Mouse (Mus musculus) heart, embryonic 16.5 days (tissue): ENCODE results near the gene Edar. TPM values are rescaled to one million over a fixed set of nuclear protein-coding genes. Genes with fewer than 3 reads are reported as not detected.
A peak's percentile ranks its signal among the peaks of the same experiment; 100 is the strongest.
"Not testable (repeated sequence)": the region's sequence is repeated elsewhere in the genome, so short reads cannot be mapped to it uniquely, and the experiment has no call there.

Experiments
- ATAC-seq: fragments of 200-750 bp; cut with Nextera tagmentation; replicated peaks from 2 replicates; pipeline ENCODE4 v1.8.0; 2017; ENCODE audit warnings: moderate number of reproducible peaks; ENCODE audit not compliant: insufficient read depth, low FRiP score; ENCODE audit errors: extremely low read depth
- H3K27ac ChIP-seq: fragments of 300-500 bp; sonication (generic); 2 replicates; pipeline ENCODE4 v1.5.1; 2014; ENCODE audit warnings: mild to moderate bottlenecking, low read length, control low read depth, moderate library complexity
- H3K27me3 ChIP-seq: fragments of 300-500 bp; sonication (generic); 2 replicates; pipeline ENCODE4 v1.6.1; 2014; ENCODE audit warnings: low read length, mixed read lengths; ENCODE audit not compliant: control insufficient read depth, insufficient read depth
- H3K36me3 ChIP-seq: fragments of 300-500 bp; sonication (generic); 2 replicates; pipeline ENCODE4 v1.6.1; 2014; ENCODE audit not compliant: control insufficient read depth, insufficient read depth
- H3K4me1 ChIP-seq: fragments of 300-500 bp; sonication (generic); 2 replicates; pipeline ENCODE4 v1.6.1; 2014; ENCODE audit warnings: low read length, mixed read lengths; ENCODE audit not compliant: control insufficient read depth, insufficient read depth
- H3K4me2 ChIP-seq: fragments of 300-500 bp; sonication (generic); 2 replicates; pipeline ENCODE4 v1.6.1; 2014; ENCODE audit warnings: low read depth, mild to moderate bottlenecking, control low read depth, low read length
- H3K4me3 ChIP-seq: fragments of 300-500 bp; sonication (generic); 2 replicates; pipeline ENCODE4 v1.5.1; 2014; ENCODE audit warnings: mild to moderate bottlenecking, control low read depth, low read length
- H3K9ac ChIP-seq: fragments of 300-500 bp; sonication (generic); 2 replicates; pipeline ENCODE4 v1.6.1; 2014; ENCODE audit warnings: low read length, control low read depth
- H3K9me3 ChIP-seq: fragments of 300-500 bp; sonication (generic); replicated peaks from 2 replicates; pipeline ENCODE4 v1.6.1; 2016; ENCODE audit warnings: low read length; ENCODE audit not compliant: control insufficient read depth
- WGBS: fragments of 180-500 bp; shearing (Covaris S2); extraction: QIAGEN DNeasy Blood & Tissue Kit; methylation state at CpG from one replicate; pipeline ENCODE4 v1.1.7; 2014; 5-methylcytosine and 5-hydroxymethylcytosine counted together
- polyA plus RNA-seq: library from polyadenylated mRNA; unstranded; fragments of >200 nt; fragmentation: Nextera tagmentation; extraction: Ambion mirVana; gene quantifications from 2 replicates; pipeline ENCODE4 v1.2.1, GENCODE M21; 2015

Edar gene
- polyA plus RNA-seq: 0.16 and 0.21 TPM in 2 replicates

DNA sequence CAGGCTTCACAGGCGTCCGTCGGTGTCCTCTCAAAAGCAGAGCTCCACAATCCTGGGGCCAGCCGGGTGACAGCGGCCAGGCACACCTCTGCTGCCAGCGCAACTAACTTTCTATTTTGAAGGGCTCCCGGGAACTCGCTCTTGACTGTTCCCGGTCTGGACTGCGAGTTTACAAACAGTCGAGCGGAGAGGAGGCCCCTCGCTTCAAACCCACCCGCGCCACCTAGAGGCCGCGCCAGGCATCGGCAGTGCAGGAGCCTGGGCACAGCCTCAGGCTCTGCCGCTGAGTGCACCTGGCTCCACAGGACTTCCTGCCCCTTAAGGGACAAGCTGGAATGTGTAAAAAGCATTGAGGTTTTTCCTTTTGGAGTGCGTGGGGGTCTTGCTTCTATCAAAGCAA lies at the start of gene Edar:
TSS of gene Edar (minus strand) at position 122 of the 400 bp plus-strand sequence.
- 0 out of 2 replicates have a peak, but pooled peaks cover 6% of the 10 kb centered on the region for H3K27me3 ChIP-seq
- H3K36me3 ChIP-seq: no peaks in the 10 kb centered on the region
- under 1% methylated on average over 20 of the region's 20 CpGs for WGBS
- ATAC-seq: peak; percentile 76
- peak within 1 kb of the TSS; percentile 65 for H3K9ac ChIP-seq
- H3K27ac ChIP-seq: no peak within 1 kb of the TSS
- peak within 1 kb of the TSS; percentile 72 for H3K4me2 ChIP-seq
- H3K4me3 ChIP-seq: peak within 1 kb of the TSS; percentile 52
- H3K4me1 ChIP-seq: peaks cover 5% of the 10 kb centered on the region; the same call in 1 of the 2 replicates
- H3K9me3 ChIP-seq: no peaks in the 10 kb centered on the region

DNA sequence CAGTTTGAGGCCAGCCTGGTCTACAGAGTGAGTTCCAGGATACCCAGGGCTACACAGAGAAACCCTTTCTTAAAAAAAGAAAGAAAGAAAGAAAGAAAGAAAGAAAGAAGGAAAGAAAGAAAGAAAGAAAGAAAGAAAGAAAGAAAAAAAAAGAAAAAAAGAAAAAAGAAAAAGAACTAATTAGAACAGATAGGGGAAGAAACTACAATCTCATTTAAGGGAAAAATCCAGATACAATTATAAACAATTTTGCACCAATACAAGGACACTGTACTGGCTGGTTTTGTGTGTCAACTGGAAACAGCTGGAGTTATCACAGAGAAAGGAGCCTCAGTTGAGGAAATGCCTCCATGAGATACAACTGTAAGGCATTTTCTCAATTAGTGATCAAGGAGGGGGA lies 42.7 kb upstream of the Edar start, which contains the start of gene Gm17542:
TSS of gene Gm17542 (minus strand) at position 101 of the 400 bp plus-strand sequence.
- not testable (repeated sequence) for H3K36me3 ChIP-seq, H3K27me3 ChIP-seq, H3K4me1 ChIP-seq, H3K9me3 ChIP-seq, H3K27ac ChIP-seq, H3K4me3 ChIP-seq, H3K9ac ChIP-seq, ATAC-seq, H3K4me2 ChIP-seq

DNA sequence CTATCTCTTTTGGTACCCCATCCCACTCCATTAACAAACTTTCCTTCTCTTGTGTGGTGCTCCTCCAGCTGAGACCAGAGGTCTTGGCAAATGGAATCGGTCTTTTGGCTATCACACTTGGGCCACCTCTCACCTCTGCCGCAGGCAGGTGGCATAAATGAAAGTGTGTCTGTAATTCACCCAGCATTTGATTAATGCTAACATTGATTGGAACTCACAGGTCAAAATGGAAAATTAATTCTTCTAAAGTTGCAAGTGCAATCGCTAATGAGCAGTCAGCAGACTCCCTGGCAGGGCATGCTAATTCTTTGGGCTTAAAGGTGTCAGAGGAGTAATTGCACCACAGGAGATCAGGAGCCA lies 39.3 kb upstream of the Edar start:
- H3K27ac ChIP-seq: no peak overlapping the region
- no peak for ATAC-seq
- peak overlapping the region; percentile 43 for H3K4me3 ChIP-seq
- peaks cover 2% of the 10 kb centered on the region; the same call in 1 of the 2 replicates for H3K4me1 ChIP-seq
- no peaks in the 10 kb centered on the region for H3K9me3 ChIP-seq
- H3K4me2 ChIP-seq: peak overlapping the region; percentile 64
- no peaks in the 10 kb centered on the region for H3K27me3 ChIP-seq
- 58% methylated on average over 3 of the region's 3 CpGs for WGBS
- H3K9ac ChIP-seq: no peak overlapping the region
- no peaks in the 10 kb centered on the region for H3K36me3 ChIP-seq

DNA sequence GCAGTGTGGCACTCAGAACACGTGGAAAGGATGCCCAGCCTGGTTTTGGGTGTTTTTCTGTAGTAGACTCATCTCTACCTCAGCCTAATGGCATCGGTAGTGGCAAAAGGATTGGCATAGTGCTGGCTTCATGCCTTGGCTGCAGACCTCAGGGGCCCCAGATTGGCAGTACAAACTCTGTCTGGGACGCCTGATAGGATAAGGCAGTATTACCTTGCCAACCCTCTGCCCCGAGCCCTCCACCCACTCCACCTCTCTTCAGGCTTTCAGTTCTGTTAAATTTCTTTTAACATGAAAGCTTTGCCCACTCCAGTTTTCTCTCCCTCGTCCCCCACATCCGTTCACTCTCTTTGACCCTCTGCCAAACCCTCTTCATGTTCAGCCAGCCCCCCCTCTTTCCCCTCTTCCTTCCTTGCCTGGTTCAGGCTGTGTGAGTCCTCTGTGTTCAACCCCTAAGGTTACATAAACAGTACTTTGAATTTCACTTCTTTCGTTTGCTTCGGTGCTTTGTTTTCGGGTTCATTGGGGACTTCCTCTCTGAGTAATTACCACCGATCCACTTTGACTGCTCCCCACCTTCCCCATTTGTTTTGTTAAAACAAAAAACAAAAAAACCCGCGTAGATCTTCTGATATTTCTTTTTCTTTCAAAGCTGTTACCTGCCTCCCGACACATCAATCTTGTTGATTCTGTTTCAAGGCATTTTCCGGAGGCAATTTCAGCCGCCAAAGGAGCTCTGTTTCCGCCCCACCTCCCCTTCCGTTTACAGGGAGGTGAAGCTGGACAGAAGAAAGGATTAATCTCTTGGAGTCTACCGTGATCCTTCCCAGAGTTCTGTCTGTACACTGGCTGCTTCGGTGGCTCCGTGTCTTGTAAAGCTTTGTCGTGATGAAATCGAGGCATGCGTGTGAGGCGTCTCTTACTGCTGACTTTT lies 38.7 kb upstream of the Edar start:
- H3K4me1 ChIP-seq: peaks cover 2% of the 10 kb centered on the region; the same call in 1 of the 2 replicates
- H3K4me3 ChIP-seq: peak overlapping the region; percentile 43
- 22% methylated on average over 24 of the region's 24 CpGs for WGBS
- H3K4me2 ChIP-seq: peak overlapping the region; percentile 64
- no peak overlapping the region for H3K27ac ChIP-seq
- H3K9ac ChIP-seq: peak overlapping the region; percentile 31; the same call in 1 of the 2 replicates
- H3K27me3 ChIP-seq: no peaks in the 10 kb centered on the region
- H3K36me3 ChIP-seq: no peaks in the 10 kb centered on the region
- no peaks in the 10 kb centered on the region for H3K9me3 ChIP-seq
- 0 out of 2 replicates have a peak, but pooled peaks have one; percentile 32 for ATAC-seq

DNA sequence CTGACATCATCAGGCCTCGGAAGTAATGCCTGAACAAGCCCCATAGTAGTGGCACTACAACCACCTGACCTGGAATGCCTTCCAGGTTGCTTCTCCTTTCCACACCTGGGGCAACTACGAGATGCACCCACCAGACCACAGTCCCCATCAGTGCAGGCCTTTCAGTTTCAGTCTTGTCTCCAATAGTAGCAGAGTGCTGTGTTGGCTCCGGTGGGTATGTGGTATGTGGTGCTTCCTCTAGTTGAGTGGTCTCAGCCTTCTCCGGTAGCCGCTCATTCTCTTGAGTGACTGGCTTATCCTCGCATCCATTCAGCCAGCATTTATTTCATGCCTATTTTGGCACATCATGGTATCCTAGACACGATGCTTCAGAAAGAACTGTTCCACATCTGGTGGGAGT lies 37.8 kb upstream of the Edar start:
- H3K27ac ChIP-seq: no peak overlapping the region
- H3K9me3 ChIP-seq: no peaks in the 10 kb centered on the region
- no peak overlapping the region for H3K4me2 ChIP-seq
- no peak overlapping the region for H3K4me3 ChIP-seq
- ATAC-seq: no peak
- H3K4me1 ChIP-seq: peaks cover 2% of the 10 kb centered on the region; the same call in 1 of the 2 replicates
- no peaks in the 10 kb centered on the region for H3K27me3 ChIP-seq
- WGBS: 89% methylated on average over 7 of the region's 7 CpGs
- no peaks in the 10 kb centered on the region for H3K36me3 ChIP-seq
- H3K9ac ChIP-seq: no peak overlapping the region

DNA sequence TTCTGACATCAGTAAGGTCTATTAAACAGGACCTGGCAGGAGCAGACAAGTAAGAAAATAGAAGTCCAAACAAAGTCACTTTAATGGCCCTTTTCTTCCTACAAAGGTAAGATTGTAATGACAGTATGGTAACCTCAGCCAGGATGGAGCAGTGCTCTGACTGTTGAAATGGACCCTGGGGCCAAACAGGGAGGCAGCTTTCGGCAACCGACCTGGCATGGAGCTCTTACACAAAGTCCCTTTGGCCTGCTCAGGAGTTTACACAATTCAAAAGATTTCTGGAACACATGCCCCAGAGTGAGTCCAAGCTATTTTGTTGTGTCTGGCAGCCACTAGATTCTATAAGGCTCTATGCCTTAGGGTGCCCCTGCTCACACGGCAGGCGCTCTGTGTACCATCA lies 33.6 kb upstream of the Edar start:
- Histone ChIP-seq H3K4me3 (no peak overlapping the region), H3K9me3 (0 out of 2 replicates have a peak, but pooled peaks cover 3% of the 10 kb centered on the region), H3K36me3 (no peaks in the 10 kb centered on the region), H3K9ac (no peak overlapping the region), H3K27ac (no peak overlapping the region), H3K4me2 (no peak overlapping the region), H3K27me3 (no peaks in the 10 kb centered on the region), H3K4me1 (no peaks in the 10 kb centered on the region; the same call in 1 of the 2 replicates)
- no peak for ATAC-seq
- WGBS: 90% methylated on average over 4 of the region's 4 CpGs

DNA sequence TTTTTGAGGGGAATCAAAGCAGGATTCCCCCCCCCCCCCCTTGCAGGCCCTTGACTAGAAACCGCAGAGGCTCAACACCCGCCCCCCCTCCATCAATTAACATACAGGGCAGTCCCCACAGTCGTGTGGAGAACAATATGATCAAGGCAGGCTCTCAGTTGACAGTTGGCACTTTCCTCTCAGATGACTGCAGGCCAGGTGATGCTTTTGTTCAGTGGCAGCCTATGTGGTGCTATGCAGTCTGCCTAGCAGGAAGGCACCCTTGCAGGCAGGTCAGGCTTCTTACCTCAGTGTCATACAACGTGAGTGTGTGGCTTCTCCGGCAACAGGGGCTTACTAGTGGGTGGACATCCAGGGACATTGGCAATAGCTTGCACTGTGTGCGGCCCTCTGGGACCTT lies 25.1 kb upstream of the Edar start:
- no peak overlapping the region for H3K9ac ChIP-seq
- peaks cover 3% of the 10 kb centered on the region for H3K9me3 ChIP-seq
- WGBS: 59% methylated on average over 6 of the region's 6 CpGs
- no peak overlapping the region for H3K4me3 ChIP-seq
- H3K27me3 ChIP-seq: no peaks in the 10 kb centered on the region
- H3K4me2 ChIP-seq: no peak overlapping the region
- H3K36me3 ChIP-seq: no peaks in the 10 kb centered on the region
- no peak for ATAC-seq
- H3K27ac ChIP-seq: no peak overlapping the region
- no peaks in the 10 kb centered on the region for H3K4me1 ChIP-seq

DNA sequence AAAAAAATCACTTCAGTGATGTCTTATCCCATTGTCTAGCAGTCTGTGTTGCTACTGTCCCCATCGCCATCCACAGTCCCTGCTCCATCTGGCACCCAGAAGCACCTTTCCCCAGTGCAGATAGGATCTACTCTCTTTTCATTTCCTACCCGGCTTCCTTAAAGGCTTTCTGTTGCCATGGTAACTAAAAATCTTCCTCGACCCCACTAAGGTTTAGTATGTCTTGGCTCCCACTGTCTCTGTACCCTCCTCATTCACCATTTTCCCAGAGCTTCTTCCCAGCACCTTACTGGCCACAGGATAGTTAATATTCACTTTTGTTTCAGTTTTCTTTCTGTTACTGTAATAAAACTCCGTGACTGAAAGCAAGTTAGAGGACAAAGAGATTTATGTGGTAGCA lies 24.7 kb upstream of the Edar start:
- no peaks in the 10 kb centered on the region for H3K4me1 ChIP-seq
- 32% methylated on average over 4 of the region's 4 CpGs for WGBS
- no peak for ATAC-seq
- H3K27ac ChIP-seq: no peak overlapping the region
- H3K27me3 ChIP-seq: no peaks in the 10 kb centered on the region
- no peak overlapping the region for H3K9ac ChIP-seq
- no peak overlapping the region for H3K4me3 ChIP-seq
- H3K36me3 ChIP-seq: no peaks in the 10 kb centered on the region
- H3K9me3 ChIP-seq: peaks cover 3% of the 10 kb centered on the region
- no peak overlapping the region for H3K4me2 ChIP-seq

DNA sequence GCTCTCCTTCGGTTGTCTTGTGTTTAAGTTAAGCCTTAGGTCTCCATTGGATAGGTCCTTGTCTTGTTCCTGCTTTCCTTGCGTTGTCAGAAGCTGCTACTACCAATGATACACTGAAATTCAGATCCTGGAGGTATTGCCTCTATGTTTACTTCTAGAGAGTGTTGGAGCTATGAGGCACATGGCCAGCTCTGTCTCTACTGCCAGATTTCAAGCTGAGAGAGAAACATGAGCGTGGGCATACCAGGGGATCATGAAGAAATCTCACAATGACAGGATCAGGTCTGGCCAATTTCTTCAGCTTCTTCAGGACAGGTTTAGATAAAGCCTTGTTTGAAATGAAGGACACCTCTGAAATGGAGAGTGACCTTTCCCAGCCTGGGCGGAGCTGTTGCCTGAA lies 23.5 kb upstream of the Edar start:
- H3K27ac ChIP-seq: no peak overlapping the region
- H3K9ac ChIP-seq: no peak overlapping the region
- no peak overlapping the region for H3K4me2 ChIP-seq
- WGBS: 70% methylated on average over 4 of the region's 4 CpGs
- no peak for ATAC-seq
- H3K9me3 ChIP-seq: peaks cover 3% of the 10 kb centered on the region
- no peaks in the 10 kb centered on the region for H3K27me3 ChIP-seq
- H3K36me3 ChIP-seq: no peaks in the 10 kb centered on the region
- H3K4me3 ChIP-seq: no peak overlapping the region
- H3K4me1 ChIP-seq: no peaks in the 10 kb centered on the region
